Mouse (Mus musculus): Measurements from ENCODE around the gene Faap20.
A peak's percentile ranks its signal among the peaks of the same experiment; 100 is the strongest.

Gene Faap20

DNA sequence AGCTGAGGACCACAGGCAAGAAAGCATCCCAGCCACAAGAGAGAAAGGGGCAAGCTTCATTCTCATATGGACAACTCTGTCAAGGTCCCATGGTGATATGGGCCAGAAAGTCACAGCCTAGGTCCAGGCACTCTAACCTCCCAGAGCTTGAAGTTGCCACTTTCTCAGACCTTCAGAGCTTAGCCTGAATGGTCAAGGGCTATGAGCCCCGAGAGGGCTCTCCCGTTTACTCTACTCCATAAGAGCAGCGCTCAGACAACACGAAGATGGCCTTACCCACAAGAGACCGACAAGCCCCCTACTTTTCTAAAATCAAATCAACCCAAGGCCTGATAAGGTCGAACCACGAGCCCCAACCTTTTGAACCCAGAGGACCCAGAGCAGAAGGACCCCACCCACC lies 28.5 kb upstream of the Faap20 start:
- DNase-seq (ENCODE audit: low read depth, low spot score) = no peak

DNA sequence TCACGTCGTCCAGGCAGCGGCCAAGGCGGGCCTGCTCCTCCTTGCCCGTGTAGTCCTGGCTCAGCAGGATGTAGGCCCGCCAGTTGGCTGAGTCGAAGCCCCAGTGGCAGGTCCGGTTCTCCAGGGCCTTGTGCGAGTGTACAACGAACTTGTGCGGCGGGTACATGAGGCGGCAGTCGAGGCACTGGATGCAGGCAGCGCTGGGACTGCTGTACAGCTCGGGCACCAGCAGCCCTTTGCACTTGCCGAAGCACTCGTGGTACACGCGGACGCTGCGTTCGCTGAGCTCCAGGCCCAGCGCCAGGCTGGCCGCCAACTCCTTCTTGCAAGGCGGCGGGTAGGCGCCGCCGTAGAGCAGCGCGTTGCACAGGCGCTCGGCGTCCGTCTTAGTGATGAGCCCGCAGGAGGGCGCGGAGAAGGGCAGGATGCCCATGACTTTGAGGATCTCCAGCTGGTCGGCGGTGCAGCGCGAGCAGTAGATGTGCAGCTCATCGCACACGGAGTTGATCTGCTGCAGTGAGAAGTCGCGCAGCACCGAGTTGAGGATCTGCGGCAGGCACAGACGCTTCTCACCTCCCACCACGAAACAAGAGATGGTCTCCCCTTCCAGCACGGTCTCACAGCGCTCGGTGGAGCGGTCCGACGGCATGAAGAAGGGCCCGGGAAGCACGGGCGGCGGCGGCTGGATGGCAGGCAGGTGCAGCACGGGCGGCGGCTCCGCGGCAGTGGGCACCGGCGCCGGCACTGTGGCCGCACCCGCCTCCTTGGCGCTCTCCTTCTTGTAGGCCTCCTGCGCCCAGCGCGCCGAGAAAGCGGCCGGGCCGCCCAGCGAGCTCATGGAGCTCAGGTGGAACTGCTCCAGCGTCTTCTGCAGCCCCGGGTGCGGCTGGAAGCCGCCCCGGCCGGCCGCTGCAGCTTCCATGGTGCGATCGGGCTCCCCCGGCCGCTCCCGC lies 27.7 kb upstream of the Faap20 start:
- DNase-seq (ENCODE audit: low read depth, low spot score) = no peak

DNA sequence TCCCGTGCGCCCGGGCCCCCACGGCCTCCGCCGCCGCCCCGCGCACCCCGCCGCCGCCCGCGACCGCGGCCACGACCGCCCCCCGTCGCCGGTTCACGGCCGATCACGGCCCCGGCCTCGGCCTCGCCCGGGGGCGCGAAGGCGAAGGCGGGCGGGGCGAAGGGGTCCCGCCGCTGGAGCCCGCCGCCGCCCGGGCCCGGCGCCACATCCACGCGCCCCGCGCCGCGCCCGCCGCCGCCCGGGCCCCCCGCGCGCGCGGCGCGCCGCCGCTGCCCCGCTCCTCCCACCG lies 27.1 kb upstream of the Faap20 start, which contains the start of gene Ski:
Ski (minus strand) TSS at position 41 of the 289 bp plus-strand sequence.
- no peak for DNase-seq (ENCODE audit: low read depth, low spot score)

GRCm38 (mm10) chr4:155222841-155223593 lies 26.6 kb upstream of the Faap20 start:
- DNase-seq (ENCODE audit: low read depth, low spot score) = peak; percentile 69

- no peak for DNase-seq (ENCODE audit: low read depth, low spot score)
These were observed 25.7 kb upstream of the Faap20 start for GRCm38 (mm10) chr4:155223594-155224528.

GRCm38 (mm10) chr4:155225918-155226317 lies 23.7 kb upstream of the Faap20 start:
- DNase-seq (ENCODE audit: low read depth, low spot score) = no peak

- no peak for DNase-seq (ENCODE audit: low read depth, low spot score)
These were observed 21.6 kb upstream of the Faap20 start for GRCm38 (mm10) chr4:155227986-155228385.

DNA sequence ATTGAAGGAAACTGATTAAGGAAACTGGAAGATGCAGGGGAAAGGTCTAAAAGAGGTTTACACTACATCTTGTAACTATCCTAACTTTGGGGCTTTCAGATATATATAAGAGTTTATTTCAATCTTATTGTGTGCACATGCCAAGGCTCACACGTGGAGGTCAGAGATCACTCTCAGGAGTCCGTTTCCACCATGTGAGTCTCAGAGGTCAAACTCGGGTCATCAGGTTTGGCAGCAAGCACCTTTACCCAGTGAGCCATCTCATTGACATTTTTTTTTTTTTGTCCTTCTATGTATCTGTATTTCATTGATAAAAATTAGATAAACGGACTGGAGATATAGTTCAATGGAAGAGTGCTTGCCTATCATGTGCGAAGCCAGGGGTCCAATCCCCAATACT lies 21.1 kb upstream of the Faap20 start:
- no peak for DNase-seq (ENCODE audit: low read depth, low spot score)

DNA sequence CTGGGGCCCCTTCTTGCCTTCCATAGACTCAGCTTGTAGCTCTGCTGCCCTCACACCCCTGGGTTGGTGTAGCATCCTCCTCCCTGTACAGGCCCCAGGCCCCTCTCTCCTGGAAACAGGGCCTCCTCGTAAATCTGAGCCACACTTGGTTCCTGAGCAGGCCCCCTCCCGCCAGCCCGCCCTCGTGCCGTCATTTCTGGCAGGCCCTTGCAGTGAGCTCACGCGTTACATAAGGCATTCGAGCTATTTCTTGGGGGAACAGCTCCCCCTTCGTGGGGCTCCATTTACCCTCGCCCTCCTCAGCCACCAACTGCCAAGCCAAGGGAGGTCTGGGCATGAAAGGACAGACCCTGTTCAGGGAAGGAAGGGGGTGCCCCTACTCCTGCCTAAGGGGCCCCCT lies 15.7 kb upstream of the Faap20 start:
- DNase-seq (ENCODE audit: low read depth, low spot score) = no peak

DNA sequence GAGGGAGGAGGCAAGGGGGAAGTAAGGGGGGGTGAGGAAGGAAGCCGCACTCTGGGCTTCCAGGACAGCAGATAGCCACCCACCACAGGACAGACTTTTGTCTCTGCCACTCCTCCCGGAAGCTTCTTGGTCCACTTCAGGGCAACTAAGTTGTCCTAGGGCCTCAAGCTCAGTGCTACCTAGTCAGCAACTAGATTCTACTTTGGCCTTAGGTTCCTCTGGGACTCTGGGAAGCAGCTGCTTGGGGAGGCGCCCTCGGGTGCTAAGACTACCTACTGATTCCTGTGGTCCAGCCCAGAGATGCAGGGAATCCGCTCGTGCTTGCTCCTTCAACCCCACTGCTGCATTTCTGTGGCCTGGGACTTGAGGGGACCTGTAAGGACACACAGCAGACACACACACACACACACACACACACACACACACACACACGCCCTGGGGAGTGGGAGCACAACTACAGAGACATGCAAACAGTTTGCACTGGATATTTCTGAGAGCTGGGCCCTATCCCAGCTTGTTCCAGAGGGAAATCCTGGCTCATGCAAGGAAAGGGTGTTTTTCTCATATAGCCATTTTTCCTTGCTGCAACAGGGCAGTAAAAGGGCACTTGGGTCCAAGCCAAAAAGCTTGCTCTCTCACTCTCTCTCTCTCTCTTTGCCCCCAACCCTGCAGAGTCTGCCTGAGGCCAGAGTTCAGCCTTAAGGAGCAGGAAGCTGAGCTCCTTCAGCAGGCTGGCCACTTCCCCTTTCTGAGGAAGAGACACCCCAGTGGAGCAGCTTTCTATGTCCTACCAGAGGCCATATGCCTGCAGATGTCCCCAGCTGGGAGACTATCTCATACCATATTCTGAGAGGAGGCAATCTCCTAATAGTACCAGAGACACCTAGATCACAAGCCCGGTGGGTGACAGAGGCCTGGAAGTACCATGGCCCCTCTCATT lies 15.0 kb upstream of the Faap20 start:
- no peak for DNase-seq (ENCODE audit: low read depth, low spot score)

GRCm38 (mm10) chr4:155235311-155236119 lies 14.1 kb upstream of the Faap20 start:
- DNase-seq (ENCODE audit: low read depth, low spot score) = no peak

DNA sequence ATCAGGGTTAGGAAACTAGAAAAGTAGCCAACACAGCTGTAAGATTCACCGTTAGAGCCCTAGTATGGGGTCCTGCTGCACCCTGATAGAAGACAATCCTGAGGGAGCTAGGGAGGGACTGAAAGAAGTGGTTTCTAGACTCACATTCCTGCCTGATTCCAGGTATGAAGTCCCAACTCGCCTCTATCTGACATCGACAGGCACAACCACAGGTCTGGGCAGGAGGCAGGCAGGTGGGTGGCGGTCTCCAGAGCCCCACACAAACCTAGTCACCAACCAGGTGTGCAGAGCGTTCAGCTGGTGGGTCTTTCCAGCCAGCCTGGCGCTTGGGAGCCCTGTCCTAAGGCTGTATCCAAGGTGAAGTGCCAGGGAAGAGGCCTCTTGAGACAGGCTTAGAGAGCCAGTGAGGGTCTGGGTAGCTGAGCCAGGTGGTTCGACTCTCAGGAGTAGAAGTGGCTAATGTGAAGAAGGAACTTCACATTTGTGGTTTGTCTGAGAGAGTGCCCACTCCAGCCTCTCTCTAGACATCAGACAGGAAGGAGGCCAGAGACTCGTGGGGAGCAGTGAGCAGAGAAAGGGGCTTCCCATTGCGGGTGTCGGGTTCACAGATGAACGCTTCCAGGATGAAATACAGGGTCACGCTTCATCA lies 12.7 kb upstream of the Faap20 start:
- DNase-seq (ENCODE audit: low read depth, low spot score) = no peak

GRCm38 (mm10) chr4:155238276-155238675 lies 11.3 kb upstream of the Faap20 start:
- DNase-seq (ENCODE audit: low read depth, low spot score) = no peak

- DNase-seq (ENCODE audit: low read depth, low spot score) = no peak
These were observed 10.1 kb upstream of the Faap20 start for GRCm38 (mm10) chr4:155239494-155239893.

- no peak for DNase-seq (ENCODE audit: low read depth, low spot score)
These were observed 7.8 kb upstream of the Faap20 start for GRCm38 (mm10) chr4:155241789-155242188.

DNA sequence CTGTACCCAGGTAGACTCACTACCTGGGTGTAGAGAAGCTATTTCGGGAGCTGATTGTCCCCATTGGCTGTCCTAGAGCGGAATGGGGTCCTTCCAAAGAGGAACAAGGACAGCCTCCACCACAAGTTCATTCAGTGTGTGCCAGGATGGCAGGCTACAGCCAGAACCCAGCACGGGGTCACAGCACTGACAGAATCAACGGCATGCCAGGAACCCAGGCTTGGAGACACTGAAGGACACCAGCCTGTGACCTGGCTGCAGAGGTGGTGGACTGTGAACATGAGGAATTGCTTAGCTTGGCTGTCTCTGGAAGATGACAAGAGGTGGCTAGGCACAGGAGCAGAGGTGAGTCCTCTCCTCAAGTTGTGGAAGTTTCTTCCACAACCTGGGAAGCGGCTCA lies 7.3 kb upstream of the Faap20 start:
- no peak for DNase-seq (ENCODE audit: low read depth, low spot score)

DNA sequence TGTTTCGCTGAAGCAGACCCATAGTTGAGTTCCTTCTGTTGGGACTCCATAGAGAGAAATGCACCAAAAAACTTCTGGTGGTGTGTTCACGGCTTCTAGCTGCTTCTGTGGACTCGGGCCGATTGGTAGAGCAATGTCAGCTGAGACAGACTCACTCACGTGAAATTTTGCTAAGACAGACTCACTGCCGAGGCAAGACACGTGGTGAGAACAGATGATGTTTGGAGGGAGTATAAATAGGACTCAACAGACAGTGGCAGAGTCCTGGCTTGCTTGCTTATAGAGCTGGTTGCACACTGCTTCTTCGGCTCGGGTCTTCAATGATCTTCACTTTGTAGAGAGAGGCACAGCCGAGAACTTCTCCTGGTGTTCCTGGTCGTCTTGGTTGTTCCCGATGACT lies 6.4 kb upstream of the Faap20 start:
- DNase-seq (ENCODE audit: low read depth, low spot score) = no peak

GRCm38 (mm10) chr4:155245770-155246492 lies 3.7 kb upstream of the Faap20 start:
- DNase-seq (ENCODE audit: low read depth, low spot score) = no peak

DNA sequence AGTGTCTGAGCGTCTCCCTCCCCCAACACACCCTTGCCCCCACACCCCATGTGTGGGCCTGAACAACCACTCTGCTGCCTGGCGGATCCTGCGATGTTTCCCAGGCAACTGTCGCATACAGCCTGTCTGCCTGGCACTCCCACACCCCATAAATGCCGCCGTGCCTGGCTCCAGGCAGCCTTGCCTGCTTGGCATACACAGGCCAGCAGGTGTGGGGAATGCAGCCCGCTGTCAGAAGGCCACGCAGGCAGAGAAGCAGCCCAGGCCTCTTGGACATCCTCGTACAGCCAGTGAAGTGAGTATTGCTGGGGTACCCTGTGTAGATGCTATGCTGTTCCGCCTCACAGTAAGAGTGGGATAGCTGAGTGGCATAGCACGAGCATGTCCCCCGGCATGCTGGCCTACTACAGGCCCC lies 2.9 kb upstream of the Faap20 start:
- DNase-seq (ENCODE audit: low read depth, low spot score) = no peak
